Mouse (Mus musculus): Measurements from ENCODE around the gene Ppp1r21. TPM values are rescaled to one million over a fixed set of nuclear protein-coding genes. Genes with fewer than 3 reads are reported as not detected.

Gene Ppp1r21
- polyA plus RNA-seq, 1 experiment from 2014 or later: 38.3 TPM

DNA sequence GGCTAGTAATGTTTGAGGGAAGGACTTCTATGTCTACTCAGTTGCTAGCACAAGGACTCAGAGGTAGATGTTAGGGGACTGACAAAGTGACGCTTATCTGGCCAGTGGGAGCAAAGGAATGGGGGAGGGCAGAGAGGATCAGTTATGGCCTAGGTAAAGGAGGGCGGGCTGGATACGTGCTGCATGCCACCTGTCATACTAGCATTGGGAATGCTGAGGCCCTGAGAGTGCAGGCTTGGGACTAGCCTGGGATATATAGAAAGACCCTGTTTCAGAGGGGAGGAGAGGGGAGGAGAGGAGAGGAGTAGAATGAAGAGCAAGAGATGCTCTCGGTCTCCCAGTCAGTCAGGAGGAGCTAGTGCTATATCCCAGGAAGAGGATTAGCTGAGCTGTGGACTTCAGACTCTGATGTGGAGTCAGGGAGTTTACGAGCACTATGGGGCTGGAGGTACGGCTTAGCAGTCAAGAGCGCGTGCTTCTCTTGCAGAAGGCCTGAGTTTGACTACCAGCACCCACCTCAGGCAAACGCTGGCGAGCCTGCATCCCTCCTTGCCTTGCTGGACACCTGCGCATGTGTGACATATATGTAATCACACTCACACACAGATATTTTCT is 23.7 kb downstream of the Ppp1r21 start:
- H3K4me3 ChIP-seq: no peak overlapping the region
- no peak overlapping the region for H3K4me2 ChIP-seq
- WGBS: 91% methylated on average over 11 of the region's 11 CpGs
- ATAC-seq (ENCODE audit: low FRiP score): no peak
- peaks cover 57% of the 10 kb centered on the region for H3K36me3 ChIP-seq
- H3K27ac ChIP-seq: no peak overlapping the region
- no peak overlapping the region for H3K9ac ChIP-seq
- no peaks in the 10 kb centered on the region for H3K27me3 ChIP-seq
- H3K9me3 ChIP-seq: no peaks in the 10 kb centered on the region
- peaks cover 9% of the 10 kb centered on the region for H3K4me1 ChIP-seq (replicated peaks)

DNA sequence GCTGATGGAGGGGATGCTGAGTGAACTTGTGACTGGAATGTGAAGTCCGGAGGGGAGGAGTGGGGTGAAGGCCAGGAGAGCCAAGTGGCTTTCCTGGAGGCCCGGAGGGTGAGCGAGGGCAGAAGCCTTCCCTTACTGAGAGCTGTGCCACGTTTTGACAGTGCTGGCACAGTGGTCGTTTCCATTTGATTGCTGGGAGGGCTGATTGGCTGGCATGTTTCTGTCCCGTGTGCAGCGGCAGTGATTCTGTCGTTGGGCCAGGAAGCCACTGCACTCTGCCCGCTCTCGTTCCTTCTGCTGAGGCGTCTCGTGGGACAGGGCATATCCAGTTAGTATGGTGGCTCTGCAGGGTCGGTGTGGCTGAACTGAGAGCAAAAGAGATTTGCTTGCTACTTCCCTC is 26.3 kb downstream of the Ppp1r21 start:
- no peaks in the 10 kb centered on the region for H3K9me3 ChIP-seq
- H3K27me3 ChIP-seq: no peaks in the 10 kb centered on the region
- H3K4me2 ChIP-seq: no peak overlapping the region
- no peak overlapping the region for H3K9ac ChIP-seq
- H3K4me1 ChIP-seq (replicated peaks): peaks cover 9% of the 10 kb centered on the region
- H3K27ac ChIP-seq: no peak overlapping the region
- H3K36me3 ChIP-seq: peaks cover 46% of the 10 kb centered on the region
- no peak overlapping the region for H3K4me3 ChIP-seq
- ATAC-seq (ENCODE audit: low FRiP score): no peak
- WGBS: 80% methylated on average over 13 of the region's 13 CpGs

DNA sequence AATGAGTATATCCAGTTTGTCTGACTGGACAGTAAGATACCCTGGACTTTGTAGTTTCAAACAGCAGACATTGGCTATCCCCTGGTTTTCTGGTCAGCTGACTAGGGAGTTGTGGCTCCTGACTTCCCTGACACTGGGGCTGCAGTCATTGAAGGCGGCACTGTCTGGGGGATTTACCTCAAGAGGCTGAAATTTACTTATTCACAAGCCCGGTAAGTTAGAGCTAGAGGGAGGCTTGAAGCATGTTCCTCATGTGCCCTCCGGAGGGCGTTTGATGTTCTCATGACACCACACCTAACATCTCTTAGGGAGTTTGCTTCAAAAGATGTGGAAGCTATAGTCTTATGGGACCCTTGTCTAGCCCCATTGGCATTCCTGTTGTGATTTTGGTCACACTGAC is 26.8 kb downstream of the Ppp1r21 start:
- H3K4me3 ChIP-seq: no peak overlapping the region
- no peaks in the 10 kb centered on the region for H3K9me3 ChIP-seq
- ATAC-seq (ENCODE audit: low FRiP score): no peak
- no peak overlapping the region for H3K9ac ChIP-seq
- H3K27ac ChIP-seq: no peak overlapping the region
- no peak overlapping the region for H3K4me2 ChIP-seq
- WGBS: 85% methylated on average over 4 of the region's 4 CpGs
- H3K36me3 ChIP-seq: peaks cover 51% of the 10 kb centered on the region
- peaks cover 9% of the 10 kb centered on the region for H3K4me1 ChIP-seq (replicated peaks)
- H3K27me3 ChIP-seq: no peaks in the 10 kb centered on the region

DNA sequence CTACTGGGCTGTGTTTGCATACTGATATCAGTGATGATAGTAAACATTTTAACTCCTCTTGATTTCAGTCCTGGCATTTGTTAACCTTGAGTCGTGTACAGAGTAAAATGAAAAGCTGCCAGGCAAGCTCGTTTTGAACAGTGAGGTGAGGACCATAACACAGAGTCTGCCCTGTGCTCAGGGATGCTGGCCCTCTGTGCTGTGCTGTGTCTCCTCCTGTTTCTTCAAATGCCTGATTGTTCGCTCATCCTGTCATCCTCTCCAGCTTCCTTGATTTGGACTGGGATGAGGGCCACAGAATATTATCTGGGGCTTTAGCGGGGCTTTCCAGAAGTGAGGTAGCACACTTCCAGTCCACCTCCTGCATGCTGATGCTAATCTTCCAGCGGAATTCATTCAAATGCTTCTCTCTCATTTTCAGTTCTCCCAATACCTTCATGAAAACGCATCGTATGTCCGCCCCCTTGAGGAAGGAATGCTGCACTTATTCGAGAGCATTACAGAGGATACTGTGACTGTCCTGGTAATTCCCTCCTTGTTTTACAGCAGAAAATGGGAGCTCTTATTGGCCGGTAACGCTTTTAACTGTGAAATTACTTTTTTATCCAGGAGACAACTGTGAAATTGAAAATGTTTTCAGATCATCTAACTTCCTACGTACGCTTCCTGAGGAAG is 28.4 kb downstream of the Ppp1r21 start:
- Histone ChIP-seq H3K36me3 (peaks cover 65% of the 10 kb centered on the region), H3K9me3 (no peaks in the 10 kb centered on the region), H3K4me1 (replicated peaks) (no peaks in the 10 kb centered on the region; the same call in 1 of the 2 replicates), H3K27me3 (no peaks in the 10 kb centered on the region), H3K27ac (peak overlapping the region; percentile 52; the same call in 1 of the 2 replicates), H3K9ac (no peak overlapping the region), H3K4me2 (no peak overlapping the region), H3K4me3 (no peak overlapping the region)
- ATAC-seq (ENCODE audit: low FRiP score): peak; percentile 76; the same call in 1 of the 2 replicates
- 36% methylated on average over 13 of the region's 13 CpGs for WGBS

DNA sequence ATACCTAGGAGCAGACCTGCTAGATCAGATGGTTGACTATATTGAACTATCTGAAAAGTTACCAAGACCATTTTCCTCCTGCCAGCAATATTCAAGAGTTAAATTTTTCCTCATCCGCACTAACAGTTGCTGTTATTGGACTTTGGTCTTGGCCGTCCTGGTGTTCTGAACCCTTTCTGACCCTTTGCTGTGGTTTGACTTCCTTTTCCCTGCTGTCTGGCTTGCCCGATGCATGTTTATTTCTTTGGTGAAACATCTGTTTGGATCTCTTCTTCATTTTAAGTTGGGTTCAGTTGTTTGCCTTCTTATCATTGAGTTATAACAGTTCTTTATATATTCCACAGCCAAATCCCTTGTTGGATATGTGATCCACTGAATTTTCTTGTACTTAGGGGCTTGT is 33.7 kb downstream of the Ppp1r21 start:
- Histone ChIP-seq H3K9me3 (no peaks in the 10 kb centered on the region), H3K4me3 (no peak overlapping the region), H3K4me1 (replicated peaks) (no peaks in the 10 kb centered on the region; the same call in 1 of the 2 replicates), H3K27me3 (no peaks in the 10 kb centered on the region), H3K36me3 (peaks cover 70% of the 10 kb centered on the region), H3K4me2 (no peak overlapping the region), H3K9ac (no peak overlapping the region), H3K27ac (no peak overlapping the region)
- 86% methylated on average over 3 of the region's 3 CpGs for WGBS
- ATAC-seq (ENCODE audit: low FRiP score): no peak

DNA sequence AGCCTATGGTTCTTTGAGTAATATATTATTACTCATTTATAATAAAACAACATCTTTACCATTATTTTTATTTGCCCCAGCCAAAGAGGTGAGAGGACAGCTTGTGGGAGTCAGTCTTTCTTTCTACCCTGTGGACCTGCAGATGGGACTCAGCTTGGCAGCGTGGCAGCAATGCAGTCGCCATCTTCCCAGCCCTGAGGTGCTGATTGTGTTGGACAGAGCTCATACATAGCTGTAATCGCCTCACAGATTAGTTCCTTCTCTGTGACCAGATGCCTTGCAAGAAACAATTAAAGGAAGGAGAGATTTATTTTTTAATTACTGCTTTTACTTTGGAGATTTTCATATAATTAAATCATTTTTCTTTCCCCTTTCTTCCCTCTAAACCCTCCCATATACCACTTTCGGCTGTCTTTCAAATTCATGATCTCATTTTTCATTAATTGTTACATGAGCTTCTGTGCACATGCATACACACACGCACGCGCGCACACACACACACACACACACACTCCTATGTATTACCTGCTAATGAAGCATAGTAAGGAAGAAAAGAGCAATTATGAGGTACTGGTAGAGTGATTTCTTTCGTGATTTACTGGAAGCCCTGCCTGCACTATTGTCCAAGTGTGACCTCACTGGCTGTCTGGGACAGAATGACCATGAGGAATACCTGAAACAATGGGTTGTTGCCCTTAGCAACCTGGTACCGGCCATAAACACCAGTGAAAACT is 40.1 kb downstream of the Ppp1r21 start:
- WGBS: 57% methylated on average over 10 of the region's 10 CpGs
- H3K27ac ChIP-seq: peak overlapping the region; percentile 76
- H3K36me3 ChIP-seq: peaks cover 85% of the 10 kb centered on the region

DNA sequence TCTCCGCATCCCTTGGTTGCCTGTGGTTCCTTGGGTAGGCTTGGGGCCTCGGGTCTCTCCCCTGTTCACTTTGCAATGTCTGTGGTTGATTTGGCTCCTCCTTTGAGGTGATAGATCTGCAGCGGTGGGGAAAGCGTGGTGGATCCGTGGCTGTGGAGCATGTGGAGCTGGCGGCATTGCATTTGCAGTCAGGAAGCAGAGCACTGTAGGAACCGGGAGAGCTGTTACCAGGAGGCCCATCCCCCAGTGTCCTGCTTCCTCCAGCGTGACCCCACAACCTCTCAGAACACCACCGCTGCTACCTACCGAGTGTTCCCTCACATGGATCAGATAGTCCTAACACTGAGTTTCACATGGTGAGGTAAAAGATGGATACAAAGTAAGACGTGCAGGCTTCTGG is 40.9 kb downstream of the Ppp1r21 start:
- Histone ChIP-seq H3K9me3 (no peaks in the 10 kb centered on the region), H3K4me1 (replicated peaks) (peaks cover 7% of the 10 kb centered on the region; the same call in 1 of the 2 replicates), H3K27ac (0 out of 2 replicates have a peak overlapping the region, but pooled peaks have one; percentile 76), H3K36me3 (peaks cover 85% of the 10 kb centered on the region), H3K4me3 (no peak overlapping the region), H3K27me3 (no peaks in the 10 kb centered on the region), H3K4me2 (no peak overlapping the region), H3K9ac (no peak overlapping the region)
- WGBS: 82% methylated on average over 11 of the region's 11 CpGs
- no peak for ATAC-seq (ENCODE audit: low FRiP score)

More for the DNA sequence above, 40.1 kb downstream of the Ppp1r21 start:
- no peaks in the 10 kb centered on the region for H3K27me3 ChIP-seq
- H3K4me3 ChIP-seq: no peak overlapping the region
- H3K4me1 ChIP-seq (replicated peaks): peaks cover 7% of the 10 kb centered on the region; the same call in 1 of the 2 replicates
- no peak overlapping the region for H3K4me2 ChIP-seq
- H3K9me3 ChIP-seq: no peaks in the 10 kb centered on the region
- ATAC-seq (ENCODE audit: low FRiP score): peak; percentile 37; the same call in 1 of the 2 replicates
- no peak overlapping the region for H3K9ac ChIP-seq

DNA sequence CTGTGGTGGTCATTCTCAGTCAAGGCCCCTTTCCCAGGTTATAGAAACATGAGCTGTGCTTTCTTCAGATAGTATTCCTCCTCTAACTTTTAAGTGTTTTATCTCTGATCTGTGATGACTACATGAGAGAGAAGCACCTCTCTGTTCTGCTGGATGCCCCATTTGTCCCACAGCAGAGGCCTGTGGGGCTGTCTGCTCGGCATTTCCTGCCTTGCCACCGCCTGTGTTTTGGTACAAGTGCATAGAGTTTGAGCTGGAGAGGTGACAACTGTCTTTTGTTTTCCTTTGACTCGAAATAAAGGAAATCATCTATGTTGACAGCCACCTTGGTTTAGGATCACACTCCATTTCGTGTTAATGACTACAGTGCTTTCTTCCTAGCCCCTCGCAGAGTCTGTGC is 44.9 kb downstream of the Ppp1r21 start:
- no peak overlapping the region for H3K4me3 ChIP-seq
- peaks cover 80% of the 10 kb centered on the region for H3K36me3 ChIP-seq
- no peak overlapping the region for H3K9ac ChIP-seq
- no peak for ATAC-seq (ENCODE audit: low FRiP score)
- H3K27me3 ChIP-seq: no peaks in the 10 kb centered on the region
- H3K9me3 ChIP-seq: no peaks in the 10 kb centered on the region
- H3K4me1 ChIP-seq (replicated peaks): peaks cover 7% of the 10 kb centered on the region; the same call in 1 of the 2 replicates
- no peak overlapping the region for H3K27ac ChIP-seq
- 71% methylated on average over 5 of the region's 5 CpGs for WGBS
- no peak overlapping the region for H3K4me2 ChIP-seq

DNA sequence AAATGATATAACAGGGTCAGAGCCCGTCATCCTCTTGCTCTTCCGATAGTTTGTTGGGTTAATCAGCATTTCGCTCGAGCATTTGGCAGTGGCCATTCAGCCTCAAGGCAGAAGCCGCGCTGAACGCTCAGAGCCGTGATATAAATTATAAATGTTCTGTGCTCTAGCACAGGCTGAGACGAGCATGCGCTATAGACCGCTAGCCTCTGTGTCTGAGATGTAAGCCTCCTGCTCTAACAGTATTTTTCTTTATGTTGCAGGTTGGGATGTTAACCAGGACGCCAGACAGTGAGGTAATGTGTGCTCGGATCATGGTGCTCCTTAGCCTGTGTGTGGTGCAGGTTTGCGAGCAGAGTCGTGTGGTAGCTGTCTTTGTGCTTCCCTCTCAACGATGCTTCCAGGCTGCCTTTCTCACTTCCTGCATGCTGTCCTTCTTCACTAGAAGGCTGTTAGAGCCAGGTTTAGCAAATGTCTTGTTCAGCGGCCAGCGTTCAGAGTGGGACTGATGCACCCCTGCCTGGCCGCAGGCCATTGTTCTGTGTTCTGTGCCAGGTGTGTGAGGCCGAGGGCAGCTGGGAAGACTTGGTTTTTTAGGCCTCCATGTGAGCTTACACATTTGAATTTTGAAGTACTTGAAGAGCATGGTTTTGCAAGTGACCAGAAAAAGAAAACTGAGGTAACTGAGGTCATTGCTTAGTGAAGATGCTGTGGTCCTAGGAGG is 48.8 kb downstream of the Ppp1r21 start:
- peaks cover 78% of the 10 kb centered on the region for H3K36me3 ChIP-seq

DNA sequence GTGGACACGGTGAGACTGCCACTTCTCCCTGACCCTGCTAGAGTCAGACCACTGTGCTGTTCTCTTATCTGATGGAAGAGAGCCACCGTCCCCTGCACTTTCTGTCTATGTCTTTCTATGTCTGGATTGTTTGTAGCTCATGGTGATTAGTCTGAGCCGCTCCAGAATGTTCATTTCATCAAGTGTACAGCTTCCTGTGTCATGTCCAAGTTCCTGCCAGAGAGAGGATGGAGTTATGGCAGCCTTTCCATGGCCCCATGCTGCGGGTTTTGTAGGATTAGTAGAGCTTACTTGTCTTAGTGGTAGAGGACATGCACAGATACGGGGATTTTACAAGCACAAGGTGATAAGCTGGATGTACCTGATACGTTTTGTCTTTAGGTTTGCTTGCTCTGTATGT is 50.6 kb downstream of the Ppp1r21 start:
- no peak for ATAC-seq (ENCODE audit: low FRiP score)
- Histone ChIP-seq H3K27me3 (no peaks in the 10 kb centered on the region), H3K4me3 (no peak overlapping the region), H3K36me3 (peaks cover 84% of the 10 kb centered on the region), H3K9ac (no peak overlapping the region), H3K27ac (no peak overlapping the region), H3K4me2 (no peak overlapping the region), H3K9me3 (no peaks in the 10 kb centered on the region), H3K4me1 (replicated peaks) (no peaks in the 10 kb centered on the region)
- 93% methylated on average over 6 of the region's 6 CpGs for WGBS

More for the DNA sequence above, 48.8 kb downstream of the Ppp1r21 start:
- Histone ChIP-seq H3K4me2 (no peak overlapping the region), H3K9ac (0 out of 2 replicates have a peak overlapping the region, but pooled peaks have one; percentile 9), H3K27me3 (no peaks in the 10 kb centered on the region), H3K4me3 (no peak overlapping the region), H3K4me1 (replicated peaks) (no peaks in the 10 kb centered on the region), H3K27ac (peak overlapping the region; percentile 70), H3K9me3 (no peaks in the 10 kb centered on the region)
- peak; percentile 52; the same call in 1 of the 2 replicates for ATAC-seq (ENCODE audit: low FRiP score)
- WGBS: 80% methylated on average over 20 of the region's 20 CpGs

DNA sequence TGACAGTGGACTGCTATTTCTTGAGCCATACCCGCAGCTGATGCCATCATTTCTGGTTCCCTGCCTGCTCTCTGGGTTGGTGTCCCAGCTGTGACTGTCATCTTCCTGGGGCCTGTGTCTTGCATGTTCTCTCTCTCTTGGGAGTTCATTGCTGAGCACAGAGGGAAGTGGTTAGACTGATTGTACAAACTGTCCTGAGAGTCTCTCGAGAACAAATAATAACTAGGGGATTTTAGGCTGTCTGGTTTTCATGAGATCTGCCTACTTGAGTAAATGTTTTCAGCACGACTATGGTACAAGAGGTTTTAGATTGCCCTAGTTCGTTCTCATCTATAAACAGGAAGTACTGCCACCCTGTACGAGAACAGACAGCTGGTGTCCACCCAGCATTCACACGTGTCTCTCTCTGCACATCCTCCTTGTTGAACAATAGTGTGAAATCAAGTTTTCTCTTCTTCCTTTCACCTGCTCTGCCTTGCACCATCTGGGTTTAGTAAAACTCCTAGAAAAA is 51.6 kb downstream of the Ppp1r21 start:
- Histone ChIP-seq H3K27me3 (no peaks in the 10 kb centered on the region), H3K4me1 (replicated peaks) (no peaks in the 10 kb centered on the region), H3K4me3 (no peak overlapping the region), H3K9ac (no peak overlapping the region), H3K9me3 (no peaks in the 10 kb centered on the region), H3K27ac (no peak overlapping the region), H3K36me3 (peaks cover 84% of the 10 kb centered on the region), H3K4me2 (no peak overlapping the region)
- 83% methylated on average over 6 of the region's 6 CpGs for WGBS
- ATAC-seq (ENCODE audit: low FRiP score): no peak

DNA sequence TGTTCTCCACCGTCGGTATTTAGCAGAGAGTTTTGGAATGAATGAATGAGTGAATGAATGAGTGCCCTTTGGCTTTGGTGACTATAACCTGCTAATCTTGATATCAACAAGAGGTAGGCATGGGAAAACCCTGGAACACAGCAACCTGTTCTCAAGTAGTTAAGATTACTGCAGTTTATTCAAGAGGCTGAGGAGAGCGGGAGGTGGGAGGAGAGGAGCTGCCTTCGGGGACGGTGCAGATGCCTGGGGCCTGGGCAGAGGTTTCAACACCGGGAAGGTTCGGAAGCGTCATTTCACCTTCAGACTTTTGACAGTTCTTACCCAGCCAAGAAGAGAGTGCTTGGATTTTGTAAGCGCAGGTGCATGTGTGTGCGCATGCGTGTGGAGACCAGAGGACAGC is 53.1 kb downstream of the Ppp1r21 start:
- Histone ChIP-seq H3K9ac (no peak overlapping the region), H3K4me2 (no peak overlapping the region), H3K27me3 (no peaks in the 10 kb centered on the region), H3K4me3 (no peak overlapping the region), H3K9me3 (no peaks in the 10 kb centered on the region), H3K36me3 (peaks cover 82% of the 10 kb centered on the region), H3K27ac (no peak overlapping the region), H3K4me1 (replicated peaks) (no peaks in the 10 kb centered on the region)
- ATAC-seq (ENCODE audit: low FRiP score): no peak
- WGBS: 91% methylated on average over 11 of the region's 11 CpGs
